Mouse (Mus musculus): Measurements from ENCODE around the gene Cacna2d2.

Cacna2d2 gene

GRCm38 (mm10) chr9:107541474-107542351 is 142.3 kb downstream of the Cacna2d2 start, which contains the start of the genes Cyb561d2 and Nprl2:
TSS of gene Cyb561d2 (minus strand) at chr9:107542193.
TSS of gene Nprl2 (plus strand) at chr9:107542226.
- peak; percentile 95 for DNase-seq (ENCODE audit: low spot score)

GRCm38 (mm10) chr9:107542352-107542686 is 142.9 kb downstream of the Cacna2d2 start:
- DNase-seq (ENCODE audit: low spot score) = no peak

DNA sequence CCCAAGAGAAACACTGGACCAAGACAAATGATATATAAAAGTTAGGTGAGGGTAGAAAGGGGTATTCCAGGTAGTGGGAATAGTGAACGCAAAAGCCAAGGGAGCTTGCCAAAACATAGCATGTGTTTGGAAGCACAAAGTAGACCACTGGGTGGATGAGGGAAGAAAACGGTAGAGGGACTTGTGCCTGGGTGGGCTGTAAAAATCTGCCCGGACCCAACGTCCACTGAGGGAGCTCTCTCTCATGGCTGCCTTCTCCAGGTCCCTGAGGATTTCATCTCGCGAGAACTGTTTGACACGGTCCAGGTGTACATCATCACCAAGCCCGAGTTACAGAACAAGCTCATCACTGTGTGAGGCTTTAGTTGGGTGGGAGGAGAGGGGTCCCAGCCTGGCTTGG is 143.3 kb downstream of the Cacna2d2 start:
- no peak for DNase-seq (ENCODE audit: low spot score)

GRCm38 (mm10) chr9:107543299-107543698 is 143.9 kb downstream of the Cacna2d2 start:
- no peak for DNase-seq (ENCODE audit: low spot score)

DNA sequence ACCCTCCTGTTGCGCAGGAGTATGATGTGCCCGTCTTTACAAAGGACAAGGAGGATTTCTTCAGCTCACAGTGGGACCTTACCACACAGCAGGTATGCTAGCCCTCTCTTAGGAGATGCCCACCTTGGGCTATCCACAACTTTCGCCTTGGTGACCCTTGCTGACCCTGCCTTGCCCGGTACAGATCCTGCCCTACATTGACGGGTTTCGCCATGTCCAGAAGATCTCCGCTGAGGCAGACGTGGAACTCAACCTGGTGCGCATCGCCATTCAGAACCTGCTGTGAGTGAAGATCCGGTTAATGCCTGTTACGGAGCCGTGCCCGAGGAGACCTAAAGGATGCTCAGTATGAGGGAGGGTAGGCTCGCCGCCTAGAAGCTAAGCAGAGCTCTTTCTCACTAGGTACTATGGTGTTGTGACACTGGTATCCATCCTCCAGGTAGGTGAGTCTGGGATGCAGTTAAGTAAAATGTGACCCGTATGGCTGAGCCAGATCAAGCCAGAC is 144.8 kb downstream of the Cacna2d2 start:
- DNase-seq (ENCODE audit: low spot score) = no peak

DNA sequence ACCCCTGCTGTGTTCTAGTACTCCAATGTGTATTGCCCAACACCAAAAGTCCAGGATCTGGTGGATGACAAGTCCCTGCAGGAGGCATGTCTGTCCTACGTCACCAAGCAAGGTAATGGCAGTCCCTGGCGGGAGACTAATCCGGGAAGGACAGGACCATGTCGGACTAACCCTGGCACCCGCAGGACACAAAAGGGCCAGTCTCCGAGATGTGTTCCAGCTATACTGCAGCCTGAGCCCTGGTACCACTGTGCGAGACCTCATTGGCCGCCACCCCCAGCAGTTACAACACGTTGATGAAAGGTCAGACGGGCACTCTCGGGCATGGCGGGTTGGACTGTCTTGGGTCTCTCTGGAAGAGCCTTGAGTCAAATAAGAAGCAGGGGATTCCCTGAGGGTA is 145.3 kb downstream of the Cacna2d2 start:
- DNase-seq (ENCODE audit: low spot score) = no peak

DNA sequence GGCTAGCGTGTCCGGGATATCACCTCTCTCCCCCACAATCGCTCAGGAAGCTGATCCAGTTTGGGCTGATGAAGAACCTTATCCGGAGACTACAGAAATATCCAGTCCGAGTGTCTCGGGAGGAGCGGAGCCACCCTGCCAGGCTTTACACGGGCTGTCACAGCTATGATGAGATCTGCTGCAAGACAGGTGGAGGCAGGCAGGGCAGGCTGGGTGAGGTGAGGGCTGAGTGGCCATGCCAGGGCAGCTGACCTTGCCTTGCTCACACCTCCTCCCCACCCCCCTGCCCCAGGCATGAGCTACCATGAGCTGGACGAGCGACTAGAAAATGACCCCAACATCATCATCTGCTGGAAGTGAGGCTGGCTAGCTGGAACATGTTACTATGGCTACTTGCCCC is 145.8 kb downstream of the Cacna2d2 start:
- DNase-seq (ENCODE audit: low spot score) = no peak

GRCm38 (mm10) chr9:107545602-107546001 is 146.2 kb downstream of the Cacna2d2 start:
- DNase-seq (ENCODE audit: low spot score) = peak; percentile 72

DNA sequence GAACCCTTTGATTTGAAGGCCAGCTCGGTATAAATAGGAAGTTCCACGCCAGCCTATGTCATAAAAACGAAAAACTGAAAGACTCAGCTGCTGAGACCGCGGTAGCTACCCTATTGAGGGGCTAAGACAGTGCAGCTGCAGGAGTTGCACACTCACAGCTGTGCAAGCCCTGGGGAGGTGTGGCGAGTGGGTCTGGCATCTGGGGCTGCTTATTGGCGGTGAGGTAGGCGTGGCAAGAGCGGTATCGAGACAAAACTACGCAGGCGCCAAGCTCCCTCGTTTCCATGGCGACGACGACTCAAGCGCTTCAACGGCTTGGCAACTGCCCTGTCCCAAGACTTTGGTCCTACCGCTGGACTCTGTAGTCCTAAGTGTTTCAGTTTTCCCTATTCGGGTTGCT is 147.6 kb downstream of the Cacna2d2 start, which contains the start of gene Zmynd10:
Gene Zmynd10 (plus strand): TSS at position 273 of the 400 bp plus-strand sequence.
- peak; percentile 77 for DNase-seq (ENCODE audit: low spot score)

- no peak for DNase-seq (ENCODE audit: low spot score)
Observed at GRCm38 (mm10) chr9:107547957-107548356, 148.5 kb downstream of the Cacna2d2 start.

DNA sequence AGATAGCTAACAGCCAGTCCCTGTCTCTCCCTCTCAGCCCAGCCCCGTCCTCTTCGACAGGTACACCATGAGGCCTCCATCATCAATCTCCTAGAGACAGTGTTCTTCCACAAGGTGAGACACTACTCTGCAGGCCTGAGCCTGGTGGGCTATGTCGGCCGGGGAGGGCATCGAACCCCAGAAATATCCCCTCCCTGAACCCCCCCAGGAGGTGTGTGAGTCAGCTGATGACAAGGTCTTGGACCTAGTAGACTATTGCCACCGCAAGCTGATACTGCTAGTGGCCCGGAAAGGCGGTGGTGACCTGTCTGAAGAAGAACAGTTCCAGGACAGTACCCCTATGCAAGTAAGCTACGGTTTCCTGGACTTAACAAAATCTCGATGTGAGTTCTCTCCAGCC is 149.4 kb downstream of the Cacna2d2 start:
- no peak for DNase-seq (ENCODE audit: low spot score)

GRCm38 (mm10) chr9:107549297-107550074 is 150.1 kb downstream of the Cacna2d2 start:
- DNase-seq (ENCODE audit: low spot score) = no peak

GRCm38 (mm10) chr9:107550491-107551116 is 151.2 kb downstream of the Cacna2d2 start:
- DNase-seq (ENCODE audit: low spot score) = no peak

DNA sequence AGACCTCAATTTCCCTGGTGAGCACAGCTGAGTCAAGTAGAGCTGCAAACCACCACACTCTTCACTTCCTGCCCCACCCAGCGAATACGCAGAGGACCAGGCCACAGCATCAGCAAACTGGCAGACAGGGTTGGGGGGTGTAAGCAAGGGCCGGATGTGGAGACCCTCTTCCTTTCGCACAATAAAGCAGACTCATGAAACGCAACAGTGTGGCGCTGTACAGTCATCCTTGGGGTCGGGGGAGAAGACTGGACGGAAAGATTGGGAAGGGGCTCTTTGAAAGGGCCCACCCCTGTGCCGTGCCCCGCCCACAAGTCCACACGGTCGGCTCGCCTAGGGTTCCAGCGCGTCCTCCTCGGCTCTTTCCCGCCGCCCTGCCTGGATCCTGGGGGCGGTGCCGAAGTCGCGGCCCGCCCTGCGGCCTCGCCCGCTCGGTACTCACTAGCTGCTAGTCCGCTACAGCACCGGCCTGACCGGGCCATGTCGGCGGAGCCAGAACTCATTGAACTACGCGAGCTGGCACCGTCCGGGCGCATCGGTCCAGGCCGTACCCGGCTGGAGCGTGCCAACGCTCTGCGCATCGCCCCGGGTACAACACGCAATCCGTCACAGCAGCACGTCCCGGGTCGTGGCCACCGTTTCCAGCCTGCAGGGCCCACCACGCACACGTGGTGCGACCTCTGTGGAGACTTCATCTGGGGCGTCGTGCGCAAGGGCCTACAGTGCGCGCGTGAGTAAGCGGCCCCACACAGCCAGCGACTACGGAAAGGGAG is 151.9 kb downstream of the Cacna2d2 start, which contains the start of gene Rassf1:
Gene Rassf1 (plus strand): TSS at position 439 of the 773 bp plus-strand sequence.
- DNase-seq (ENCODE audit: low spot score) = peak; percentile 91

- no peak for DNase-seq (ENCODE audit: low spot score)
Observed at GRCm38 (mm10) chr9:107551890-107552355, 152.5 kb downstream of the Cacna2d2 start.

GRCm38 (mm10) chr9:107552690-107553393 is 153.4 kb downstream of the Cacna2d2 start:
- no peak for DNase-seq (ENCODE audit: low spot score)

- DNase-seq (ENCODE audit: low spot score) = peak; percentile 41
Observed at GRCm38 (mm10) chr9:107553541-107554318, 154.3 kb downstream of the Cacna2d2 start.

DNA sequence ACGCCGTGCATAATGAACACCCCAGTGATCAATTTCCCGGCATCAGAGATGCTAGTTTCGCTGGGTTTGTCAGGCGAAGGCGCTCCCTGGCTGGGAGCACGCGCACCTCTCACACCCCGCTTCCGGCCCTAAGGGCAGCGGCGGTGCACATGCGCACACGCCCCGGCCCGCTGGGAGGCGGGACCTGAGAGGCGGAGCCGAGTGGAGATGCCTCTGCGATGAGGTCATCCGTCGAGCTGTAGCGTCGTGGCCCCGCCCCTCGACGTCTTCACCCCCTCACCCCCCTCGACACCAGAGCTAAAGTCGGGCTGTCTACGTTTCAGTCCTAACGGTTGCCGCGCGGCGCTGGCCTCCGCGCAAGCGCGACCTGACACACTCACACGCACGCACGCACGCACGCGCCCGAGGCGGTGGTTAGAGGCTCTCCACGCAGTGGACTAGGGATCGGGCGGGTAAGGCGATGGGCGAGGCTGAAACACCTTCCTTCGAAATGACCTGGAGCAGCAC is 155.0 kb downstream of the Cacna2d2 start:
- DNase-seq (ENCODE audit: low spot score) = peak; percentile 98

- no peak for DNase-seq (ENCODE audit: low spot score)
Observed at GRCm38 (mm10) chr9:107555031-107555457, 155.6 kb downstream of the Cacna2d2 start.

Measured in T-cell, adult 2 months (primary cell).